Mouse (Mus musculus) stomach, postnatal 0 days (tissue): ENCODE results near the gene Wdr38. TPM values are rescaled to one million over a fixed set of nuclear protein-coding genes. Genes with fewer than 3 reads are reported as not detected.
A peak's percentile ranks its signal among the peaks of the same experiment; 100 is the strongest.
"Not testable (repeated sequence)": the region's sequence is repeated elsewhere in the genome, so short reads cannot be mapped to it uniquely, and the experiment has no call there.

Experiments used
- ATAC-seq: fragments of 200-750 bp; cut with Nextera tagmentation; 2 replicates; pipeline ENCODE4 v1.8.0; 2017; ENCODE audit not compliant: low FRiP score, low TSS enrichment
- DNase-seq: peaks from one replicate; pipeline ENCODE4 v3.0.0-alpha.2; 2016; ENCODE audit warnings: low spot score
- H3K27ac ChIP-seq: fragments of 300-500 bp; sonication (generic); replicated peaks from 2 replicates; pipeline ENCODE4 v1.5.1; 2014; ENCODE audit warnings: mild to moderate bottlenecking, control low read depth
- H3K27me3 ChIP-seq: fragments of 300-500 bp; sonication (generic); 2 replicates; pipeline ENCODE4 v1.6.1; 2014; ENCODE audit warnings: low read length; ENCODE audit not compliant: control insufficient read depth, insufficient read depth
- H3K36me3 ChIP-seq: fragments of 300-500 bp; sonication (generic); 2 replicates; pipeline ENCODE4 v1.6.1; 2014; ENCODE audit warnings: low read length, mixed read lengths; ENCODE audit not compliant: control insufficient read depth, insufficient read depth
- H3K4me1 ChIP-seq: fragments of 300-500 bp; sonication (generic); replicated peaks from 2 replicates; pipeline ENCODE4 v1.6.1; 2014; ENCODE audit warnings: antibody characterized with exemption; ENCODE audit not compliant: control insufficient read depth, insufficient read depth
- H3K4me2 ChIP-seq: fragments of 300-500 bp; sonication (generic); replicated peaks from 2 replicates; pipeline ENCODE4 v1.6.1; 2014; ENCODE audit warnings: low read depth, mild to moderate bottlenecking, control low read depth, moderate library complexity
- H3K4me3 ChIP-seq: fragments of 300-500 bp; sonication (generic); 2 replicates; pipeline ENCODE4 v1.5.1; 2014; ENCODE audit warnings: low read depth, low read length, control low read depth
- H3K9ac ChIP-seq: fragments of 300-500 bp; sonication (generic); 2 replicates; pipeline ENCODE4 v1.6.1; 2014; ENCODE audit warnings: mild to moderate bottlenecking, low read length, control low read depth, mixed read lengths
- H3K9me3 ChIP-seq: fragments of 300-500 bp; sonication (generic); 2 replicates; pipeline ENCODE4 v1.6.1; 2016; ENCODE audit warnings: low read length; ENCODE audit not compliant: control insufficient read depth
- CTCF ChIP-seq: IDR thresholded peaks from 2 replicates; pipeline ENCODE4 v1.5.1; 2016; ENCODE audit warnings: antibody characterized with exemption, low read depth, mild to moderate bottlenecking, moderate library complexity
- EP300 ChIP-seq: optimal IDR thresholded peaks from 2 replicates; pipeline ENCODE3; 2016; ENCODE audit warnings: antibody characterized with exemption
- WGBS: fragments of 180-500 bp; shearing (Covaris S2); extraction: QIAGEN DNeasy Blood & Tissue Kit; methylation state at CpG from one replicate; pipeline ENCODE4 v1.1.7; 2014; 5-methylcytosine and 5-hydroxymethylcytosine counted together
- polyA plus RNA-seq: library from polyadenylated mRNA; unstranded; fragments of >200 nt; fragmentation: Nextera tagmentation; extraction: Ambion mirVana; gene quantifications from 2 replicates; pipeline ENCODE4 v1.2.1, GENCODE M21; 2015

Gene Wdr38
- polyA plus RNA-seq, 1 experiment from 2014 or later = 0.81 TPM

GRCm38 (mm10) chr2:39008954-39009365 lies 11.7 kb downstream of the Wdr38 start:
- H3K9me3 ChIP-seq = no peaks in the 10 kb centered on the region
- DNase-seq (peak; percentile 77), ATAC-seq (peak; percentile 43; the same call in 1 of the 2 replicates)
- peak overlapping the region; percentile 97 for H3K27ac ChIP-seq
- TF ChIP-seq EP300 (no peak), CTCF (no peak)
- H3K4me3 ChIP-seq = peak overlapping the region; percentile 87
- H3K4me2 ChIP-seq = peak overlapping the region; percentile 92
- H3K27me3 ChIP-seq = no peaks in the 10 kb centered on the region
- WGBS = 5% methylated on average over 3 of the region's 3 CpGs
- peak overlapping the region; percentile 94 for H3K9ac ChIP-seq
- H3K4me1 ChIP-seq = peaks cover 6% of the 10 kb centered on the region
- H3K36me3 ChIP-seq = peaks cover 6% of the 10 kb centered on the region

GRCm38 (mm10) chr2:39010144-39010543 lies 12.9 kb downstream of the Wdr38 start:
- peaks cover 14% of the 10 kb centered on the region for H3K36me3 ChIP-seq
- H3K27me3 ChIP-seq, H3K4me3 ChIP-seq, H3K9me3 ChIP-seq, DNase-seq, H3K4me1 ChIP-seq, H3K4me2 ChIP-seq, H3K9ac ChIP-seq, H3K27ac ChIP-seq, ATAC-seq: not testable (repeated sequence)
- over 99% methylated on average over 4 of the region's 5 CpGs for WGBS

DNA sequence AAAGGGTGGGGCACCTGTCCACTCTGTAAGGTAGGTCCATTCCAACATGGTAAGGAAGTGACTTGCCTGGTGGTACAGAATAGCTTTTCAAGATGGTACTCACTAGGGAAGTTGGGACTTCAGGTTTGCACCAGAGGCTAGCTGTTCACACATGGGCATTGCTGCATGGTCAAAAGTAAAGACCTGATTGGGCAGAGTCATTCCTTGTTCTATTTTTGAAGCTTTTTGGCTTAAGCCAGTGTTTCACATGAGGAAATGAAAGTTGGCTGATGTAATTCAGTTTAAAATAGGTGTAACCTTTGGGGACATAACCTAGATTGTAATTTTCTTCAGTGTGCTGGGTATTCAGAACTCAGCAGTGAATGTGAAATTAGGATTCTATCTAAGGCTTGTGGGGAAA lies 14.0 kb downstream of the Wdr38 start:
- no peak for DNase-seq
- Histone ChIP-seq H3K36me3 (peaks cover 22% of the 10 kb centered on the region), H3K27ac (no peak overlapping the region), H3K4me2 (no peak overlapping the region), H3K9ac (no peak overlapping the region), H3K4me1 (0 out of 2 replicates have a peak, but pooled peaks cover 4% of the 10 kb centered on the region), H3K4me3 (no peak overlapping the region), H3K9me3 (no peaks in the 10 kb centered on the region), H3K27me3 (no peaks in the 10 kb centered on the region)
- TF ChIP-seq EP300 = no peak
- TF ChIP-seq CTCF = no peak
- ATAC-seq = no peak

DNA sequence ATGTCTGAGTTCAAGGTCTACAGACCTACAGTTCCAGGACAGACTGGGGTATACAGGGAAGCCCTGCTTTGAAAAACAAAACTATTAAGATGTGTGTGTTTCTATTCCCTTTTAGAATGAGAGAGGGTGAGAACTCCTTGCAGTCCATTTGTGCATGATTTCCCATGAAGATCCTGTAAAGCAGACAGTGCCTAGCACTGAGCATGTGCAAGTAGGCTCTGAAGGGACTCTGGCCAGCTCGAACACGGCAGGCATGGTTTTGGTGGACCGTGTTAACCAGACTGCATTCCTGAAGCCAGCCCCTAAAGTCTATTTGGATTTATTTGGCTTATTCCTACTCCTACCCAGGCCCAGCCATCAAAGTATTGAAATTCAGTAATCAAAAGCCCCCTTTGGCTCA lies 14.7 kb downstream of the Wdr38 start:
- Histone ChIP-seq H3K9me3 (no peaks in the 10 kb centered on the region), H3K4me1 (0 out of 2 replicates have a peak, but pooled peaks cover 4% of the 10 kb centered on the region), H3K4me2 (no peak overlapping the region), H3K36me3 (peaks cover 25% of the 10 kb centered on the region), H3K27ac (no peak overlapping the region), H3K27me3 (no peaks in the 10 kb centered on the region), H3K9ac (no peak overlapping the region), H3K4me3 (no peak overlapping the region)
- 78% methylated on average over 3 of the region's 3 CpGs for WGBS
- DNase-seq (no peak), ATAC-seq (no peak)
- TF ChIP-seq EP300 (no peak), CTCF (no peak)

DNA sequence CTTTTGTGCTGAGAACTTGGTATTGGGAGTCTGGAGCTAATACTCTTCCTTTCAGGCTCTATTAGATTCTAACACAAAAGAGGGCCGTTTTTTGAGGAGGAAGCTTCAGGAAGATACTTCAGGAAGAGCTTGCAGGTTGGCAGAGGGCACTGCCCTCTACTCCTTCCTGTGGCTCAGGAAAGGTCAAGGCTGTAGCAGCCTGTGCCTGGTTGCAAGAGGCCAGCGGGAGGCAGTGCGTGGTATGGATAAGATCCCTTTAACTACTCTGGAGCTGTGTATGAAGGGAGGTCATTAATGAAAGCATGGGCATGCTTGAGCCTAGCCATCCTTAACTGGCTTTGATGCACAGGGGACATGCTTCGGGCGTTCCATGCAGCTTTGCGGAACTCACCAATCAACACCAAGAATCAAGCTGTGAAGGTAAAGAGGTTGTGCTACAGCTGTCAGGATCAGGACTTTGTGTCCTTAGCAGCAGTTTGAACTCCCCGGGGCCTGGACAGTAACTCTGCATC lies 15.5 kb downstream of the Wdr38 start:
- ATAC-seq (no peak), DNase-seq (no peak)
- TF ChIP-seq EP300 = no peak
- no peak for TF ChIP-seq CTCF
- Histone ChIP-seq H3K4me1 (0 out of 2 replicates have a peak, but pooled peaks cover 4% of the 10 kb centered on the region), H3K9ac (no peak overlapping the region), H3K9me3 (no peaks in the 10 kb centered on the region), H3K36me3 (peaks cover 30% of the 10 kb centered on the region), H3K27me3 (no peaks in the 10 kb centered on the region), H3K27ac (no peak overlapping the region), H3K4me3 (no peak overlapping the region), H3K4me2 (no peak overlapping the region)
- WGBS = 91% methylated on average over 7 of the region's 7 CpGs

- Histone ChIP-seq H3K4me3 (no peak overlapping the region), H3K36me3 (peaks cover 52% of the 10 kb centered on the region), H3K27ac (no peak overlapping the region), H3K4me1 (no peaks in the 10 kb centered on the region), H3K4me2 (no peak overlapping the region), H3K27me3 (no peaks in the 10 kb centered on the region), H3K9ac (no peak overlapping the region), H3K9me3 (no peaks in the 10 kb centered on the region)
- TF ChIP-seq EP300 = no peak
- ATAC-seq (no peak), DNase-seq (no peak)
- WGBS = 73% methylated on average over 3 of the region's 3 CpGs
Observed at GRCm38 (mm10) chr2:39016581-39016980, 19.3 kb downstream of the Wdr38 start.
